Mouse (Mus musculus): ENCODE data around the gene Armh3. TPM values are rescaled to one million over a fixed set of nuclear protein-coding genes. Genes with fewer than 3 reads are reported as not detected.
A peak's percentile ranks its signal among the peaks of the same experiment; 100 is the strongest.

Gene Armh3
- total and polyA plus RNA-seq, 3 experiments = 4.1 to 10.8 TPM; not detected in 1

- H3K4me1 ChIP-seq (ENCODE audit: control insufficient read depth in 1 of 2, insufficient read depth in 2 of 2, low read length in 2 of 2) = peaks cover 0 to 8% of the 10 kb centered on the region in 2 experiments; a peak in 2 of 4 replicates
- H3K27ac ChIP-seq (ENCODE audit: control insufficient read depth, low read depth, low read length) = no peak overlapping the region
- no peaks in the 10 kb centered on the region; a peak in 1 of 4 replicates for H3K36me3 ChIP-seq (ENCODE audit: control insufficient read depth in 1 of 2, insufficient read depth in 2 of 2, low read length in 2 of 2)
- TF ChIP-seq KAT2A (conservative IDR thresholded peaks at IDR 0.05; ENCODE audit: low read depth, low read length) (no peak), BHLHE40 (IDR thresholded peaks at IDR 0.05; ENCODE audit: borderline replicate concordance, low read depth, low read length) (no peak), SIN3A (IDR thresholded peaks at IDR 0.05; ENCODE audit: low read length) (0 out of 2 replicates have a peak, but pooled peaks have one; percentile 21), USF1 (IDR thresholded peaks at IDR 0.05; ENCODE audit: low read depth, low read length) (no peak), ELF1 (IDR thresholded peaks at IDR 0.05; ENCODE audit: low read depth, low read length) (no peak), ZKSCAN1 (IDR thresholded peaks at IDR 0.05; ENCODE audit: low read depth, low read length) (no peak), USF2 (IDR thresholded peaks at IDR 0.05; ENCODE audit: borderline replicate concordance in 1 of 2, insufficient read depth in 1 of 2, low read depth in 1 of 2, low read length in 2 of 2) (no peak), ZMIZ1 (IDR thresholded peaks at IDR 0.05; ENCODE audit: low read depth, low read length) (no peak), MYB (IDR thresholded peaks at IDR 0.05; ENCODE audit: low read depth, low read length) (no peak), TCF12 (IDR thresholded peaks at IDR 0.05; ENCODE audit: low read depth, low read length) (no peak), CTCF (IDR thresholded peaks at IDR 0.05 in 2 of 3, conservative IDR thresholded peaks at IDR 0.05 in 1 of 3; ENCODE audit: control insufficient read depth in 1 of 3, insufficient read depth in 1 of 3, low read depth in 2 of 3, low read length in 3 of 3, poor library complexity in 1 of 3, severe bottlenecking in 1 of 3) (peak; percentile 51 to 76 (median 64)), SMC3 (IDR thresholded peaks at IDR 0.05; ENCODE audit: low read depth, low read length) (peak; percentile 71), MAX (IDR thresholded peaks at IDR 0.05; ENCODE audit: low read length) (no peak), MEF2A (IDR thresholded peaks at IDR 0.05; ENCODE audit: extremely low read depth, insufficient replicate concordance, low read depth, low read length, poor library complexity, severe bottlenecking) (no peak), NRF1 (IDR thresholded peaks at IDR 0.05; ENCODE audit: insufficient read depth, low read depth, low read length, poor library complexity, severe bottlenecking) (no peak), ETS1 (IDR thresholded peaks at IDR 0.05; ENCODE audit: low read depth, low read length) (no peak), RAD21 (IDR thresholded peaks at IDR 0.05; ENCODE audit: low read depth, low read length) (peak; percentile 58), GABPA (IDR thresholded peaks at IDR 0.05; ENCODE audit: low read depth, low read length) (no peak), E2F4 (IDR thresholded peaks at IDR 0.05; ENCODE audit: borderline replicate concordance, low read depth, low read length) (no peak), EP300 (IDR thresholded peaks at IDR 0.05; ENCODE audit: low read depth in 1 of 2, low read length in 2 of 2) (no peak), UBTF (IDR thresholded peaks at IDR 0.05; ENCODE audit: borderline replicate concordance, insufficient read depth, low read depth, low read length) (no peak), NELFE (IDR thresholded peaks at IDR 0.05; ENCODE audit: low read depth, low read length) (no peak), MXI1 (IDR thresholded peaks at IDR 0.05; ENCODE audit: low read depth, low read length) (no peak), POLR2A (IDR thresholded peaks at IDR 0.05; ENCODE audit: control insufficient read depth in 1 of 2, insufficient read depth in 1 of 2, low read depth in 1 of 2, low read length in 2 of 2, poor library complexity in 1 of 2) (no peak), CHD2 (IDR thresholded peaks at IDR 0.05; ENCODE audit: low read length) (no peak), ZC3H11A (IDR thresholded peaks at IDR 0.05; ENCODE audit: low read depth, low read length) (peak; percentile 52), MYC (IDR thresholded peaks at IDR 0.05; ENCODE audit: low read depth, low read length) (no peak), GATA1 (IDR thresholded peaks at IDR 0.05; ENCODE audit: low read depth, low read length) (no peak)
- H3K9me3 ChIP-seq (replicated peaks; ENCODE audit: insufficient read depth, low read length) = no peaks in the 10 kb centered on the region
- H3K27me3 ChIP-seq (ENCODE audit: control insufficient read depth in 1 of 2, insufficient read depth in 2 of 2, low read length in 2 of 2) = no peaks in the 10 kb centered on the region
- no peak overlapping the region for H3K4me3 ChIP-seq (ENCODE audit: control insufficient read depth in 1 of 2, insufficient read depth in 1 of 2, low read depth in 2 of 2, low read length in 2 of 2)
- DNase-seq (ENCODE audit: low read depth, low spot score) = peak; percentile 83
- no peak overlapping the region for H3K9ac ChIP-seq (ENCODE audit: control insufficient read depth, low read depth, low read length, poor library complexity, severe bottlenecking)
- no peaks in the 10 kb centered on the region for H3K79me2 ChIP-seq (ENCODE audit: control insufficient read depth, insufficient read depth, low read length, poor library complexity)
Measured at GRCm38 (mm10) chr19:45804593-45805368, 193.5 kb downstream of the Armh3 start.

All from MEL (cell line).